Mouse (Mus musculus) neutrophil, adult 65 days (primary cell): ENCODE results near the gene Cenpa. TPM values are rescaled to one million over a fixed set of nuclear protein-coding genes. Genes with fewer than 3 reads are reported as not detected.

Experiments
- total RNA-seq: library from RNA; stranded (reverse); gene quantifications from 2 replicates; pipeline ENCODE4 v1.2.4, GENCODE M21; 2023

Cenpa gene
- 118 and 132 TPM in 2 replicates for total RNA-seq

GRCm38 (mm10) chr5:30666391-30667195 lies at the start of gene Cenpa:
Gene Cenpa, plus strand, starts transcription at chr5:30666777.

GRCm38 (mm10) chr5:30647815-30648560 lies 18.6 kb upstream of the Cenpa start, which contains the start of gene Slc35f6:
Gene Slc35f6, plus strand, starts transcription at chr5:30647933.

GRCm38 (mm10) chr5:30711147-30712001 lies 44.8 kb downstream of the Cenpa start, which contains the start of gene Dpysl5:
Gene Dpysl5, plus strand, starts transcription at chr5:30711564.

Other genes starting within 250 kb of the Cenpa start
- gene Otof, start 204.8 kb upstream of the Cenpa start, total RNA-seq: 0.14 and 0.19 TPM in 2 replicates
- gene 1700001C02Rik, start 200.7 kb upstream of the Cenpa start, total RNA-seq: not detected in 2 replicates
- not detected in 2 replicates for gene Cib4, start 120.9 kb upstream of the Cenpa start, total RNA-seq
- gene Kcnk3, start 78.6 kb upstream of the Cenpa start, total RNA-seq: not detected in 2 replicates
- gene Slc35f6, start 18.8 kb upstream of the Cenpa start, total RNA-seq: 49.3 and 52.9 TPM in 2 replicates
- gene Dpysl5, start 44.8 kb downstream of the Cenpa start, total RNA-seq: not detected in 2 replicates
- 1.5 and 1.6 TPM in 2 replicates for gene Mapre3, start 147.9 kb downstream of the Cenpa start, total RNA-seq
- 21.9 and 30.1 TPM in 2 replicates for gene Tmem214, start 201.2 kb downstream of the Cenpa start, total RNA-seq
- 3.1 and 4.6 TPM in 2 replicates for gene Agbl5, start 221.9 kb downstream of the Cenpa start, total RNA-seq
- gene Ost4, start 241.0 kb downstream of the Cenpa start, total RNA-seq: 105 and 129 TPM in 2 replicates
- gene Emilin1, start 246.6 kb downstream of the Cenpa start, total RNA-seq: 22.9 and 23.7 TPM in 2 replicates